Mouse (Mus musculus): ENCODE results near the gene Tex29.
"Not testable (repeated sequence)": the region's sequence is repeated elsewhere in the genome, so short reads cannot be mapped to it uniquely, and the experiment has no call there.

Tex29 gene

GRCm38 (mm10) chr8:11831939-11832338 lies 8.3 kb upstream of the Tex29 start:
- no peak for DNase-seq (ENCODE audit: low spot score)

- DNase-seq (ENCODE audit: low spot score): no peak
These were observed 7.1 kb upstream of the Tex29 start for GRCm38 (mm10) chr8:11833157-11833556.

- DNase-seq (ENCODE audit: low spot score): no peak
These were observed 6.1 kb upstream of the Tex29 start for GRCm38 (mm10) chr8:11834200-11834599.

GRCm38 (mm10) chr8:11834691-11835090 lies 5.6 kb upstream of the Tex29 start:
- DNase-seq (ENCODE audit: low spot score): no peak

- DNase-seq (ENCODE audit: low spot score): no peak
These were observed 1.3 kb downstream of the Tex29 start for GRCm38 (mm10) chr8:11841571-11841970.

GRCm38 (mm10) chr8:11842757-11843156 lies 2.5 kb downstream of the Tex29 start:
- no peak for DNase-seq (ENCODE audit: low spot score)

GRCm38 (mm10) chr8:11843677-11844315 lies 3.5 kb downstream of the Tex29 start:
- no peak for DNase-seq (ENCODE audit: low spot score)

- no peak for DNase-seq (ENCODE audit: low spot score)
These were observed 4.0 kb downstream of the Tex29 start for GRCm38 (mm10) chr8:11844316-11844685.

GRCm38 (mm10) chr8:11846807-11847206 lies 6.5 kb downstream of the Tex29 start:
- DNase-seq (ENCODE audit: low spot score): no peak

- no peak for DNase-seq (ENCODE audit: low spot score)
These were observed 27.6 kb downstream of the Tex29 start for GRCm38 (mm10) chr8:11867832-11868231.

- not testable (repeated sequence) for DNase-seq (ENCODE audit: low spot score)
These were observed 34.0 kb downstream of the Tex29 start for GRCm38 (mm10) chr8:11874227-11874626.

GRCm38 (mm10) chr8:11884646-11885045 lies 44.4 kb downstream of the Tex29 start:
- DNase-seq (ENCODE audit: low spot score): no peak

GRCm38 (mm10) chr8:11885881-11886699 lies 45.8 kb downstream of the Tex29 start:
- peak; percentile 65 for DNase-seq (ENCODE audit: low spot score)

GRCm38 (mm10) chr8:11886824-11887223 lies 46.5 kb downstream of the Tex29 start:
- no peak for DNase-seq (ENCODE audit: low spot score)

GRCm38 (mm10) chr8:11889156-11890018 lies 49.1 kb downstream of the Tex29 start:
- peak; percentile 57 for DNase-seq (ENCODE audit: low spot score)

- no peak for DNase-seq (ENCODE audit: low spot score)
These were observed 52.5 kb downstream of the Tex29 start for GRCm38 (mm10) chr8:11892756-11893155.

- peak; percentile 46 for DNase-seq (ENCODE audit: low spot score)
These were observed 55.9 kb downstream of the Tex29 start for GRCm38 (mm10) chr8:11896022-11896662.

GRCm38 (mm10) chr8:11896677-11897076 lies 56.4 kb downstream of the Tex29 start:
- no peak for DNase-seq (ENCODE audit: low spot score)

- no peak for DNase-seq (ENCODE audit: low spot score)
These were observed 58.5 kb downstream of the Tex29 start for GRCm38 (mm10) chr8:11898814-11899213.

Measured in embryo, embryonic 10.5 days (tissue).